Mouse (Mus musculus) erythroblast, embryonic 14.5 days (primary cell): ENCODE measurements around the gene Pspn.

ENCODE experiments used
- GATA1 ChIP-seq: IDR thresholded peaks from 2 replicates; pipeline ENCODE4 v1.6.1; 2012; ENCODE audit warnings: low read length, inconsistent platforms, mixed read lengths
- TAL1 ChIP-seq: IDR thresholded peaks from 3 replicates; pipeline ENCODE4 v1.6.1; 2012; ENCODE audit warnings: low read length, inconsistent platforms, mixed read lengths

- no peak; the same call in 1 of the 2 replicates for TF ChIP-seq GATA1
- no peak for TF ChIP-seq TAL1
Observed at GRCm38 (mm10) chr17:57029691-57030090, 29.9 kb upstream of the Pspn start.
